In the genomic region with DNA sequence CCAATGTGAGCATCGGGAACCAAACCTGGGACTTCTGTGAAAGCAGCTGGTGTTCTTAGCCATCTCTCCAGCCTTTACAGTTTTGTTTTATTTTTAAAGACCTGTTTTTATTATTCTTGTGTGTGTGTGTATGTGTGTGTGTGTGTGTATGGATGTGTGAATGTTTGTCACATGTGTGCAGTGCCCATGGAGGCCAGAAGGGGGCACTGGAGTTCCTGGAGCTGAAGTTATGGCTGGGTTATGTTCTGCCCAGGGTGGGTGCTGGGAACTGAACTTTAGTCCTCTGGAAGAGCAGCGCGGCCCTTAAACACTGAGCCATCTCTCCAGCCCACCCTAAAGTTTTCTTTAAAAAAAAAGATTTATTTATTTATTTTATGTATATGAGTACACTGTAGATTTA, we compare ENCODE assay signal across 28 mouse cellular contexts. TPM values are rescaled to one million over a fixed set of nuclear protein-coding genes. Genes with fewer than 3 reads are reported as not detected.
DNase-seq lines count a peak whose midpoint lies in the region; ATAC-seq and TF ChIP-seq lines count a peak whose summit lies in the region.
"Had no signal": no experiment of that assay in that cellular context is flagged by ENCODE, and none has a peak within 500 bp of the region (broad histone marks: within the 10 kb centered on the region; RNA-seq: fewer than 3 reads in every experiment).

No protein-coding gene starts in this region.

- no peak for DNase-seq in heart, adult 2 months
- no peak for DNase-seq in liver, embryonic 14.5 days (ENCODE audit: low read depth in 3 of 3, low spot score in 3 of 3)
- DNase-seq in testis, postnatal 14 days (ENCODE audit: low spot score): no peak
- DNase-seq in neural tube, embryonic 10.5 days (ENCODE audit: extremely low spot score, low spot score): no peak
- DNase-seq: adrenal gland, postnatal 10 days; cerebellum, adult 2 months; cerebellum, postnatal 25 days; embryo, embryonic 11 days; gastrocnemius, postnatal 10 days; heart, postnatal 10 days; kidney, adult 9 months; kidney, postnatal 25 days; lung, postnatal 14 days; midbrain, embryonic 14.5 days; thymus, adult 2 months had no signal

- intact Hi-C loops in heart, adult 2 months (cut with DNase I): no loop called here

- H3K27me3 ChIP-seq in heart, adult 2 months (ENCODE audit: control insufficient read depth, insufficient read depth, low read length): no peaks in the 10 kb centered on the region
- no peaks in the 10 kb centered on the region for H3K27me3 ChIP-seq in heart, embryonic 12.5 days (replicated peaks)
- H3K27me3 ChIP-seq in liver, embryonic 14.5 days (ENCODE audit: control insufficient read depth, insufficient read depth, low read length): no peaks in the 10 kb centered on the region
- no peaks in the 10 kb centered on the region for H3K27me3 ChIP-seq in liver, embryonic 12.5 days (replicated peaks)
- H3K27me3 ChIP-seq in testis, adult 2 months (ENCODE audit: control insufficient read depth, insufficient read depth, low read length): no peaks in the 10 kb centered on the region
- H3K27me3 ChIP-seq: embryonic facial prominence, embryonic 13.5 days; forebrain, embryonic 13.5 days; liver, embryonic 15.5 days; Patski had no signal

- no peak overlapping the region for H3K9ac ChIP-seq in heart, adult 2 months (ENCODE audit: low read depth, low read length)
- H3K9ac ChIP-seq in heart, embryonic 12.5 days: no peak overlapping the region
- no peak overlapping the region for H3K9ac ChIP-seq in liver, embryonic 14.5 days (replicated peaks)
- H3K9ac ChIP-seq in liver, embryonic 12.5 days: no peak overlapping the region
- H3K9ac ChIP-seq: embryonic facial prominence, embryonic 13.5 days; forebrain, embryonic 13.5 days; liver, embryonic 15.5 days had no signal

- no peaks in the 10 kb centered on the region for H3K4me1 ChIP-seq in heart, adult 2 months (ENCODE audit: control insufficient read depth, insufficient read depth, low read length)
- peaks cover 5% of the 10 kb centered on the region; the same call in 1 of the 2 replicates for H3K4me1 ChIP-seq in heart, embryonic 12.5 days (replicated peaks)
- no peaks in the 10 kb centered on the region for H3K4me1 ChIP-seq in liver, embryonic 14.5 days (replicated peaks; ENCODE audit: control insufficient read depth in 2 of 2, insufficient read depth in 2 of 2, low read length in 1 of 2)
- H3K4me1 ChIP-seq in liver, embryonic 12.5 days: peaks cover 14% of the 10 kb centered on the region
- no peaks in the 10 kb centered on the region; the same call in 1 of the 2 replicates for H3K4me1 ChIP-seq in testis, adult 2 months (ENCODE audit: control insufficient read depth, insufficient read depth, low read length)
- H3K4me1 ChIP-seq: embryonic facial prominence, embryonic 13.5 days; forebrain, embryonic 13.5 days had no signal

- whole genome bisulfite sequencing in heart, adult 2 months: 99% methylated on average over 3 of the region's 3 CpGs
- WGBS in heart, embryonic 12.5 days: 93% methylated on average over 3 of the region's 3 CpGs
- 88% methylated on average over 3 of the region's 3 CpGs for WGBS in liver, embryonic 14.5 days (ENCODE audit: insufficient replicate concordance)
- 92% methylated on average over 3 of the region's 3 CpGs for WGBS in liver, embryonic 12.5 days (ENCODE audit: insufficient replicate concordance)

- no peak overlapping the region for H3K4me3 ChIP-seq in heart, adult 2 months
- no peak overlapping the region for H3K4me3 ChIP-seq in heart, embryonic 12.5 days
- H3K4me3 ChIP-seq in liver, embryonic 14.5 days (ENCODE audit: insufficient read depth in 1 of 2, low read depth in 2 of 2, low read length in 2 of 2): no peak overlapping the region
- no peak overlapping the region for H3K4me3 ChIP-seq in liver, embryonic 12.5 days
- no peak overlapping the region for H3K4me3 ChIP-seq in testis, adult 2 months (ENCODE audit: control insufficient read depth, low read depth, low read length)
- H3K4me3 ChIP-seq: embryonic facial prominence, embryonic 13.5 days; erythroblast, embryonic 14.5 days; forebrain, embryonic 13.5 days; hindbrain, embryonic 10.5 days; layer of hippocampus, adult 2 months; liver, embryonic 15.5 days; myocyte had no signal

- no peak overlapping the region for H3K27ac ChIP-seq in heart, adult 2 months
- no peak overlapping the region for H3K27ac ChIP-seq in heart, embryonic 12.5 days (ENCODE audit: poor library complexity, severe bottlenecking)
- no peak overlapping the region for H3K27ac ChIP-seq in liver, embryonic 14.5 days
- no peak overlapping the region for H3K27ac ChIP-seq in liver, embryonic 12.5 days
- no peak overlapping the region for H3K27ac ChIP-seq in testis, adult 2 months (ENCODE audit: control insufficient read depth, insufficient read depth, low read depth, low read length)
- H3K27ac ChIP-seq: embryonic facial prominence, embryonic 13.5 days; forebrain, embryonic 13.5 days; hindbrain, embryonic 10.5 days; layer of hippocampus, adult 2 months; liver, embryonic 15.5 days had no signal

- H3K4me2 ChIP-seq in heart, embryonic 12.5 days: no peak overlapping the region
- no peak overlapping the region for H3K4me2 ChIP-seq in liver, embryonic 14.5 days (ENCODE audit: low read depth)
- no peak overlapping the region for H3K4me2 ChIP-seq in liver, embryonic 12.5 days
- H3K4me2 ChIP-seq: embryonic facial prominence, embryonic 13.5 days; forebrain, embryonic 13.5 days; heart, embryonic 11.5 days; liver, embryonic 15.5 days had no signal

- no peak for ATAC-seq in heart, embryonic 12.5 days (ENCODE audit: insufficient number of reproducible peaks, low FRiP score)
- no peak for ATAC-seq in liver, embryonic 14.5 days (ENCODE audit: insufficient read depth)
- ATAC-seq in liver, embryonic 12.5 days: no peak
- ATAC-seq in activated CD4-positive, CD25-positive, alpha-beta regulatory T cell, adult 4 months: no peak
- ATAC-seq: forebrain, embryonic 13.5 days; Patski had no signal

- no peaks in the 10 kb centered on the region for H3K36me3 ChIP-seq in heart, adult 2 months (ENCODE audit: control insufficient read depth, insufficient read depth, low read length)
- peaks cover 43% of the 10 kb centered on the region for H3K36me3 ChIP-seq in heart, embryonic 12.5 days
- H3K36me3 ChIP-seq in liver, embryonic 14.5 days (replicated peaks; ENCODE audit: control insufficient read depth, insufficient read depth, low read depth): peaks cover 4% of the 10 kb centered on the region; the same call in 1 of the 2 replicates
- H3K36me3 ChIP-seq in liver, embryonic 12.5 days: peaks cover 73% of the 10 kb centered on the region
- H3K36me3 ChIP-seq in testis, adult 2 months (ENCODE audit: control insufficient read depth, insufficient read depth, low read length): no peaks in the 10 kb centered on the region; the same call in 1 of the 2 replicates

- H3K79me2 ChIP-seq in heart, adult 2 months (replicated peaks; ENCODE audit: control insufficient read depth, insufficient read depth, low read length): no peaks in the 10 kb centered on the region

- TF ChIP-seq EP300 in heart, adult 2 months (IDR thresholded peaks at IDR 0.05; ENCODE audit: insufficient read depth, low read depth, low read length): no peak
- no peak for TF ChIP-seq EP300 in liver, embryonic 14.5 days (IDR thresholded peaks at IDR 0.05; ENCODE audit: low read depth)

- no peak for TF ChIP-seq POLR2A in heart, adult 2 months (IDR thresholded peaks at IDR 0.05; ENCODE audit: insufficient read depth, low read depth, low read length)
- TF ChIP-seq POLR2A in testis, adult 2 months (IDR thresholded peaks at IDR 0.05; ENCODE audit: control insufficient read depth, low read depth, low read length): no peak

- peaks cover 17% of the 10 kb centered on the region for H3K9me3 ChIP-seq in heart, embryonic 12.5 days (replicated peaks)
- peaks cover 4% of the 10 kb centered on the region for H3K9me3 ChIP-seq in liver, embryonic 14.5 days (ENCODE audit: control insufficient read depth, low read length)
- peaks cover 15% of the 10 kb centered on the region for H3K9me3 ChIP-seq in liver, embryonic 12.5 days (replicated peaks)

- 0 out of 2 replicates have a peak, but pooled peaks have one; percentile 2 for TF ChIP-seq CTCF in heart, adult 2 months (IDR thresholded peaks at IDR 0.05)
- peak; percentile 52 for TF ChIP-seq CTCF in liver, embryonic 14.5 days (IDR thresholded peaks at IDR 0.05; ENCODE audit: low read depth)
- peak; percentile 61; the same call in 1 of the 2 replicates for TF ChIP-seq CTCF in testis, adult 2 months (IDR thresholded peaks at IDR 0.05; ENCODE audit: control insufficient read depth, insufficient read depth, insufficient replicate concordance, low read depth, low read length)

RNA-seq across cellular contexts. Expression of gene Gusb, which starts 12.3 kb away (rescaled TPM):
- total RNA-seq in heart, adult 2 months (2021): 10 to 100 TPM; 12.8 to 13.0 TPM
- polyA plus RNA-seq in heart, adult 2 months (2012; rRNA removed): 17.9 and 25.3 TPM in 2 replicates
- polyA plus RNA-seq in heart, embryonic 12.5 days (2016; fragmentation: Nextera tagmentation; extraction: Ambion mirVana): 46.8 and 48.1 TPM in 2 replicates
- polyA plus RNA-seq in liver, embryonic 14.5 days (2012; rRNA removed): 15.5 and 18.7 TPM in 2 replicates
- polyA plus RNA-seq in liver, embryonic 14.5 days (2014; fragmentation: Nextera tagmentation; extraction: Ambion mirVana): 37.7 and 37.9 TPM in 2 replicates
- polyA plus RNA-seq in liver, embryonic 12.5 days (2016; fragmentation: Nextera tagmentation; extraction: Ambion mirVana): 44.8 and 49.1 TPM in 2 replicates
- polyA plus RNA-seq in testis, adult 2 months (2012; rRNA removed): 6.2 and 7.7 TPM in 2 replicates
- polyA plus RNA-seq in activated CD4-positive, CD25-positive, alpha-beta regulatory T cell, adult 4 months (2017; shearing (Covaris generic)): 10 to 100 TPM; 46.3 to 48.2 TPM

RNA-seq across cellular contexts. Expression of gene Asl, which starts 13.9 kb away (rescaled TPM):
- total RNA-seq in heart, adult 2 months (2021): 1 to 10 TPM; 3.2 to 4.6 TPM
- 5.9 and 6.5 TPM in 2 replicates for polyA plus RNA-seq in heart, adult 2 months (2012; rRNA removed)
- polyA plus RNA-seq in heart, embryonic 12.5 days (2016; fragmentation: Nextera tagmentation; extraction: Ambion mirVana): 15.7 and 19.1 TPM in 2 replicates
- polyA plus RNA-seq in liver, embryonic 14.5 days (2012; rRNA removed): 26.1 and 30.4 TPM in 2 replicates
- 39.8 and 47.3 TPM in 2 replicates for polyA plus RNA-seq in liver, embryonic 14.5 days (2014; fragmentation: Nextera tagmentation; extraction: Ambion mirVana)
- 39.1 and 41.1 TPM in 2 replicates for polyA plus RNA-seq in liver, embryonic 12.5 days (2016; fragmentation: Nextera tagmentation; extraction: Ambion mirVana)
- 16.5 and 17.1 TPM in 2 replicates for polyA plus RNA-seq in testis, adult 2 months (2012; rRNA removed)
- 100 to 1,000 TPM in 1 of 2 experiments, 10 to 100 TPM in 1; 88.6 to 112 TPM for polyA plus RNA-seq in activated CD4-positive, CD25-positive, alpha-beta regulatory T cell, adult 4 months (2017; shearing (Covaris generic))

RNA-seq across cellular contexts. Expression of gene Crcp, which starts 14.0 kb away (rescaled TPM):
- total RNA-seq in heart, adult 2 months (2021): 10 to 100 TPM in 1 of 2 experiments, 1 to 10 TPM in 1; 9.3 to 11.2 TPM
- 9.5 and 10.3 TPM in 2 replicates for polyA plus RNA-seq in heart, adult 2 months (2012; rRNA removed)
- polyA plus RNA-seq in heart, embryonic 12.5 days (2016; fragmentation: Nextera tagmentation; extraction: Ambion mirVana): 21.2 and 22.5 TPM in 2 replicates
- 8.6 and 15.8 TPM in 2 replicates for polyA plus RNA-seq in liver, embryonic 14.5 days (2012; rRNA removed)
- polyA plus RNA-seq in liver, embryonic 14.5 days (2014; fragmentation: Nextera tagmentation; extraction: Ambion mirVana): 14.7 and 16.1 TPM in 2 replicates
- 33.9 and 34.7 TPM in 2 replicates for polyA plus RNA-seq in liver, embryonic 12.5 days (2016; fragmentation: Nextera tagmentation; extraction: Ambion mirVana)
- polyA plus RNA-seq in testis, adult 2 months (2012; rRNA removed): 56.0 and 56.5 TPM in 2 replicates
- polyA plus RNA-seq in activated CD4-positive, CD25-positive, alpha-beta regulatory T cell, adult 4 months (2017; shearing (Covaris generic)): 10 to 100 TPM; 43.7 to 70.6 TPM

RNA-seq across cellular contexts. Expression of gene Tpst1, which starts 58.0 kb away (rescaled TPM):
- 1 to 10 TPM; 7.4 to 9.4 TPM for total RNA-seq in heart, adult 2 months (2021)
- polyA plus RNA-seq in heart, adult 2 months (2012; rRNA removed): 10.1 and 12.6 TPM in 2 replicates
- 25.8 and 29.4 TPM in 2 replicates for polyA plus RNA-seq in heart, embryonic 12.5 days (2016; fragmentation: Nextera tagmentation; extraction: Ambion mirVana)
- 8.4 and 10.0 TPM in 2 replicates for polyA plus RNA-seq in liver, embryonic 14.5 days (2012; rRNA removed)
- polyA plus RNA-seq in liver, embryonic 14.5 days (2014; fragmentation: Nextera tagmentation; extraction: Ambion mirVana): 22.3 and 22.8 TPM in 2 replicates
- polyA plus RNA-seq in liver, embryonic 12.5 days (2016; fragmentation: Nextera tagmentation; extraction: Ambion mirVana): 37.1 and 37.2 TPM in 2 replicates
- 58.7 and 59.6 TPM in 2 replicates for polyA plus RNA-seq in testis, adult 2 months (2012; rRNA removed)
- 1 to 10 TPM; 1.4 to 3.1 TPM for polyA plus RNA-seq in activated CD4-positive, CD25-positive, alpha-beta regulatory T cell, adult 4 months (2017; shearing (Covaris generic))

Comparison
In these comparisons a context has a peak if more than half of its experiments do, and no peak if none do; other contexts are left out.
1. CTCF ChIP-seq: peak in every context shown above with its lines; median percentile 61 in testis, adult 2 months; 52 in liver, embryonic 14.5 days; 2 in heart, adult 2 months.